Mouse (Mus musculus): ENCODE measurements at regions not wholly inside any gene's neighbourhood (a gene's known extent, or its start where the extent isn't known, plus 50 kb on each side); places are given as distances from the start of the nearest gene placed in this dataset.

GRCm38 (mm10) chr7:37140191-37140590 lies 442.3 kb downstream of the Tshz3 start:
- TF ChIP-seq CTCF (conservative IDR thresholded peaks at IDR 0.05; ENCODE audit: insufficient read depth, insufficient read length, low read depth, low read length) (no peak), POLR2A (IDR thresholded peaks at IDR 0.05; ENCODE audit: low read depth, low read length) (no peak)

Measured in kidney, adult 2 months (tissue).